ENCODE assay signal across 18 mouse cellular contexts in genomic region chr9:70506186-70506585, GRCm38 (mm10). TPM values are rescaled to one million over a fixed set of nuclear protein-coding genes. Genes with fewer than 3 reads are reported as not detected.
DNase-seq lines count a peak whose midpoint lies in the region; ATAC-seq lines count a peak whose summit lies in the region.
"Had no signal": no experiment of that assay in that cellular context is flagged by ENCODE, and none has a peak within 500 bp of the region (broad histone marks: within the 10 kb centered on the region; RNA-seq: fewer than 3 reads in every experiment).

No protein-coding gene starts in this region.

- ATAC-seq in CD4-positive, CD25-positive, alpha-beta regulatory T cell, adult 4 months: no peak
- ATAC-seq: hindbrain, embryonic 16.5 days; intestine, embryonic 16.5 days had no signal

- DNase-seq in CD4-positive, CD25-positive, alpha-beta regulatory T cell, adult 2 months (ENCODE audit: low read depth, low spot score): peak; percentile 25
- peak; percentile 56 for DNase-seq in A20 (ENCODE audit: low read depth, low spot score)
- DNase-seq in induced T-regulatory cell, adult 2 months (ENCODE audit: low read depth): peak; percentile 47
- peak; percentile 40 for DNase-seq in thymus, postnatal 14 days
- DNase-seq in ovary, postnatal 10 days (ENCODE audit: low spot score): no peak
- no peak for DNase-seq in yolk sac, embryonic 10.5 days (ENCODE audit: low spot score)
- DNase-seq: adrenal gland, postnatal 25 days; cerebellum, adult 8-10 months; cerebellum, postnatal 36 days; embryo, embryonic 11 days; heart, postnatal 10 days; kidney, postnatal 4 days; liver, embryonic 13.5 days; lung, adult 2 months; midbrain, embryonic 14.5 days had no signal

RNA-seq across cellular contexts. Expression of gene Rnf111, which starts 2.7 kb away (rescaled TPM):
- polyA plus RNA-seq in CD4-positive, CD25-positive, alpha-beta regulatory T cell, adult 4 months (2017; shearing (Covaris generic)): 10 to 100 TPM; 22.9 to 28.5 TPM

RNA-seq across cellular contexts. Expression of gene Sltm, which starts 36.4 kb away (rescaled TPM):
- 10 to 100 TPM; 89.4 to 93.4 TPM for polyA plus RNA-seq in CD4-positive, CD25-positive, alpha-beta regulatory T cell, adult 4 months (2017; shearing (Covaris generic))

Comparison
In these comparisons a context has a peak if more than half of its experiments do, and no peak if none do; other contexts are left out.
1. DNase-seq: peak in CD4-positive, CD25-positive, alpha-beta regulatory T cell, adult 2 months (single experiment), A20 (single experiment), induced T-regulatory cell, adult 2 months (single experiment) and thymus, postnatal 14 days (single experiment); none in ovary, postnatal 10 days (single experiment) and yolk sac, embryonic 10.5 days (single experiment).